Mouse (Mus musculus): Measurements from ENCODE around the gene Pmp22. TPM values are rescaled to one million over a fixed set of nuclear protein-coding genes. Genes with fewer than 3 reads are reported as not detected.

Gene Pmp22
- total RNA-seq, 2 experiments from 2014 or later = 18.3 to 21.0 TPM

- no peak for DNase-seq (ENCODE audit: low spot score in 2 of 2)
Measured at GRCm38 (mm10) chr11:63160926-63161325, 32.1 kb downstream of the Pmp22 start.

DNA sequence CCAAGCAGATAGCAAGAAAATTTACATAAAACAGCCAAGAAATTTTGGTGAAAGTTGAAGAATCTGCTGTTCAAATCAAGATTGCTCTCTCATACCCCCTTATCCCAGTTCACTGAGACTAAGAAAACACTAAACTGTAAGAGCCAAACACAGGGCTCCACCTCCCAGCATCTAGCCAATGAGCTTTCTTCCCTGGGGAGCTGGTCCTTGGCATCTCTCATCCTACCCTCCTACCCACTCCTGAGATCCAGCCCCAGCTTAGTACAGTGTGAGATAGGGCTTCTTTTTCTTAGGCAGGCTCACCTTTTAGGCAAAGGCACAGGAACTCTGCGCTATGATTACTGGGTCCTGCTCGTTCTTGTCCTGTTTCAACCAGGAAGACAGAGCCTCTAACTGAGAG, 34.0 kb downstream of the Pmp22 start:
- no peak for DNase-seq (ENCODE audit: low spot score in 2 of 2)

DNA sequence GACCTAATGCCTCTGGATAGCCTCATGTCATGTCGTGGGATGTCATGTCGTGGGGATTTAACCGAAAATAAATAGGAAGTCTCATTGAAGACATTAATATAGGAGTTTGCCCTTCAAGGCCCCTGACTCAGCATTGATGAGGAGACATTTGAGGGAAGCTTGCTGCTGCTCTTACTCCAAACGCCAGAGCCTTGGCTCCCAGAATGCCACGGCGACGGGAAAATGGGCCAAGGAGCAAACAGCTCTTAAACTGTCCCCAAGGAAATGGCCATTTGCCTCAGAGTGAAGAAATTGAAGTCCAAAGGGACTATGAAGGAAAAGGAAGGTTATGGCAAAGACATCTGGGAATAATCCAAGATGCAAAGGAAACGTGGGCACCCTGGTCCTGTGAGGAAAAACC, 34.8 kb downstream of the Pmp22 start:
- DNase-seq (ENCODE audit: low spot score in 2 of 2) = no peak

- no peak for DNase-seq (ENCODE audit: low spot score in 2 of 2)
Measured at GRCm38 (mm10) chr11:63163986-63164682, 35.4 kb downstream of the Pmp22 start.

DNA sequence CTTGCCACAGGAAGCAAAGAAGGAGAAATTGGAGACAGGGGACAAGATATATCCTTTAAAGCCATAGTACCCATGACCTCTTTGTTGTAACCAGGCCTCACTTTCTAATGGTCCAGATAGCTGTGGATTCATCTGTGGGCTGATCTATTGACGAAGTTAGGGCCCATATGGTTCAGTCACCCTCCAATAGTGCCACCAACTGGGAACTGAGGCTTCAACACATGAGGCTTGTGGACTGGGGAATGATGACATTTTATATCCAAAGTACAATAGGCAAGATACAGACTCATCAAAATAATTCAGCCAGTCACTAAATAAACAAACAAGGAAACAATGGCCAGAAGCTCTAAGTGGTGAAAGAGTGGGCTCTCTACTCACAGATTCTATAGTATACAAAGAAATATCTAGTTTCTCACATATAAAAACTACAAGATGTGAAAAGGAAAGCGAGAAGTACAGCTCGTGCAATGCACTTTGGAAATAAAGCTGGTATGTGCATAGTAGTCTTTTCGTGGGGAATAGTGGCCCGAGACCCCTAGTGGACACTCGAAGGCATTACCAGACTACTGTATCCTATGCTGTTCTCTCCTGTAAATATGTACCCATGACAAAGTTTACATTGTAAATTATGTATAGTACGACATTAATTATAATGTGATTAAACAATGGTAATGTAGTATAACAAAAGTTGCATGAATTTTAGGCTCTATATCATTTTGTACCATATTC, 36.1 kb downstream of the Pmp22 start:
- DNase-seq (ENCODE audit: low spot score in 2 of 2) = no peak

- no peak for DNase-seq (ENCODE audit: low spot score in 2 of 2)
Measured at GRCm38 (mm10) chr11:63167826-63168225, 39.0 kb downstream of the Pmp22 start.

DNA sequence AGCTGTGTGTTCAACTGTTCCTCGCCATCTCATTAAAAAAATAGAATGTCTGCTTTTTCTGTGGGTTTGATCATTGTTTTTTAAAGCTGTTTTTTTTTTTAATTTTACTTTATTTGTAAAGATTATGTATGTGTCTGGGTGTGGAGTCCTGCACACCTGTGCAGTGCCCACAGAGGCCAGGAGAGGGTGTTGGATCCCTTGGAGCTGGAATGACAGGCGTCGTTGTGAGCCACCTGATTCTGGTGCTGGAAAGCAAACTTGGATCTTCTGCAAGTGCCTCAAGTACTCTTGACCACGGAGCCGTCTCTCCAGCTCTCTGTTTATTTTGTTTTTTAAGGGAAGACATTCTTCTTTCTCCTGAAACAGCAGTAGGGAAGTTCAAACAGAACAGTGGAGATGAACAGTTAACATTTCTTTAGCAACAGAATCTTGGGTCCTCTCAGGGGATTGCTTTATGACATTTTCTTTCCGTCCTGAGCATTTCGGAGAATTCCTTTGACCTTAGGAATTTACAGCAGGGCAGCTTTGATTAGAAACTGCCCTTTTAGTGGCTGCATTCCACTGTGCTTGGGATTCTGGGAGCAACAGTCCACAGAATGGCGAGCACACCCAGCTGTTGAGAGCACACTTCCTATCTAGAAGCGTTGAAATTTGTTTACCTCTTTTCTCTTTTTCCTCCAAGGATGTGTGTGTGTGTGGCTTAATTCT, 39.9 kb downstream of the Pmp22 start:
- no peak for DNase-seq (ENCODE audit: low spot score in 2 of 2)

- peak; percentile 30 to 53 for DNase-seq (ENCODE audit: low spot score in 2 of 2)
Measured at GRCm38 (mm10) chr11:63171977-63172376, 43.2 kb downstream of the Pmp22 start.

GRCm38 (mm10) chr11:63173604-63174003, 44.8 kb downstream of the Pmp22 start:
- DNase-seq (ENCODE audit: low spot score in 2 of 2) = no peak

GRCm38 (mm10) chr11:63175302-63175701, 46.5 kb downstream of the Pmp22 start:
- no peak for DNase-seq (ENCODE audit: low spot score in 2 of 2)

DNA sequence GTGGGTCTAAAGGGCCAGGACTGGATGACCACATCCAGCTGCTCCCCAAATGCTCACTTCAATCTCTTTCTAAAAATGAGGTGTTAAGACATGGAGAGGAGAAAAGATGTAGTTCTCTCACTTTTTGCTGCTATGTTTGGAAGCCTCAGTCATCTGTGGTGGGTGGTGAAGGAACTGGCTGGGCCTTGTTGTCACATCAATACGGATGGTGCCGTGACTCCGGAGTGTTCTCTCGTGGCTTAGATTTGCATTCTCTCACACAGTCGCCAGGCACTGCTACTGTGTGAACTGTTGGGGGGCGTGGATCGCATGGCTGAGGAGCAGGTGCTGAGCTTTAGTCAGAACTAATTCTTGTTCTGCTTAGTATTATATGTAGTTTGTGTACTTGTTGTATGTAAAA, 47.6 kb downstream of the Pmp22 start:
- DNase-seq (ENCODE audit: low spot score in 2 of 2) = no peak

- DNase-seq (ENCODE audit: low spot score in 2 of 2) = no peak
Measured at GRCm38 (mm10) chr11:63180262-63181101, 51.7 kb downstream of the Pmp22 start.

GRCm38 (mm10) chr11:63188803-63189202, 60.0 kb downstream of the Pmp22 start:
- no peak for DNase-seq (ENCODE audit: low spot score in 2 of 2)

DNA sequence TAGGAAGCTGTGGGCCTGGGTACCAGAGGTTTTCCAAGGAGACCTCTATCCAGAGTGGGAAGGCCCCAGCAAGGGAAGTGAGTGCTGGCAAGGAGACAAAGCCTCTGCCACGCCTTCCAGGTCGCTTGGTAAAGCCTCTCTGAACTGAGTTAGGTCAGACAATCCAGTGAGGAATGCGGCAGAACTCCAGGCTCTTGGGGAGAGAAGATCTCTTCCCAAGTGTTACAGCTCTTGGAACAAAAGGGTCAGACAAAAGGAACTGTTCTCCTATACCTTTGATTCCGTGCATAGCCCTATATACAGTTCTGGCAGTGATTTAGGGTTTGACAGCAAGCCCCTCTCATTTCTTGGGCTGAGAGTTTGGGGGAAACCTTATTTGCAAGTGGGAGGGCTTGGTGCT, 69.3 kb downstream of the Pmp22 start:
- DNase-seq (ENCODE audit: low spot score in 2 of 2) = no peak

- no peak for DNase-seq (ENCODE audit: low spot score in 2 of 2)
Measured at GRCm38 (mm10) chr11:63201989-63202535, 73.3 kb downstream of the Pmp22 start.

Other genes with a start within 250 kb of the Pmp22 start
- 10 to 100 TPM; 24.5 to 25.3 TPM for gene Tvp23b, start 249.5 kb upstream of the Pmp22 start, total RNA-seq (2021)
- not detected for gene Cdrt4, start 177.8 kb upstream of the Pmp22 start, total RNA-seq (2021)
- under 1 TPM; 0.38 to 0.80 TPM for gene Tekt3, start 67.3 kb upstream of the Pmp22 start, total RNA-seq (2021)